Mouse (Mus musculus) liver, adult (tissue): ENCODE data around the gene Cradd.

Experiments
- GATA4 ChIP-seq: IDR thresholded peaks from 2 replicates; pipeline ENCODE4 v1.6.1; 2014; ENCODE audit warnings: mild to moderate bottlenecking, low read length; ENCODE audit not compliant: insufficient replicate concordance

Cradd gene

DNA sequence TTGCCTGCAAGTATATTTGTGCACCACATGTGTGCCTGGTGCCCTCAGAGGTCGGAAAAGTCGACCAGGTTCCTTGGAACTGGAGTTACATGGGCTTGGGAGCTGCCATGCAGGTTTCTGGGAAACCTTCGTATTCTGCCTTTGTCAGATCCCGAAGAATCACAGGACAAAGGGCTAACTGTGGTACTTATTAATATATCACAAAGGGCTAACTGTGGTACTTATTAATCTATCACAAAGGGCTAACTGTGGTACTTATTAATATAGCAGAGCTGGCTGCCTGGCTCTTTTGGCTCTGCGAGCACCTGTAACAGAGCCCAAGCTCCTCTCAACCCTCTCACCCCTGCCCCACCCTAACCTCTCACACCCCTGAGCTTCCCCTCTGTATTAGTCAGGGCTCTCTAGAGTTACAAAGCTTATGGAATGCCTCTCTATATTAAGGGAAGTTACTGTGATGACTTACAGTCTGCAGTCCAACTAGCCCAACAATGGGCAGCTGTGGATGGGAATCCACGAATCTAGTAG lies 42.4 kb downstream of the Cradd start:
- TF ChIP-seq GATA4, result no peak

DNA sequence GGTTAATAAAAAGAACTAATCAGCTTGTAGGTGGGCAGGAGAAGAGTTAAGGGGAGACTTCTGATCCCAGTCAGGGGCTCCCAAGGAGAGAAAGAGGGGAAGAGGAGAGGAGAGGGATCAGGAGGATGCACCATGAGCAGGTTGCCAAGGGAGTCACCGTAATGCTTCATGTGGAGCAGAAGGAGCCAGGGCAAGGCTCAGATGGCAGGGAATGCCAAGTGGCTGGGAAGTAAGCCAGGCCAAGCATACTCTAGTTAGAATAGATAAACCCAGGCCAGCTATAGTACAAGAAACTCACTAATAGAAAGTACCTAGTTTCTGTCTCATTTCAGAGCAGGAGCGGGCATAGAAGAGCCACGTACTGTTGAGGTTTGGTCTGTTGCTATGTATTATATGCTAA lies 43.6 kb downstream of the Cradd start:
- no peak for TF ChIP-seq GATA4

DNA sequence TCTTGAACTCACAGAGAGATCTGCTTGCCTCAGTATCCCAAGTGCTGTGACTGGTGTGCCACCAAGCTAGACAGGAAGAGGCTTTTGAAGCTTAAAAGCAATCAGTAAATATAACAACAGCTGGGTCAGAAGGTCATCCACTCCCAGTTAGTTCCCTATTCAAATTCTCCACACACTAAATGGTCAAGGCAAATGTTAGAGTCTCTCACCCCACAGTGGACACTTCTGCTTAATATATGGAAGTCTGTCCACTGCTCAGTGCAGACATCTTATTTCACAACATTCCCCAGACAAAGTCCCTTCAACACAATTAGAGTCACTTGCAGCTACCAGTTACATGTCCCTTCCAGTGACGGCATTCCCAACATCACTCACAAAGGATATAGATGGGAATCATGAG lies 44.5 kb downstream of the Cradd start:
- no peak for TF ChIP-seq GATA4

DNA sequence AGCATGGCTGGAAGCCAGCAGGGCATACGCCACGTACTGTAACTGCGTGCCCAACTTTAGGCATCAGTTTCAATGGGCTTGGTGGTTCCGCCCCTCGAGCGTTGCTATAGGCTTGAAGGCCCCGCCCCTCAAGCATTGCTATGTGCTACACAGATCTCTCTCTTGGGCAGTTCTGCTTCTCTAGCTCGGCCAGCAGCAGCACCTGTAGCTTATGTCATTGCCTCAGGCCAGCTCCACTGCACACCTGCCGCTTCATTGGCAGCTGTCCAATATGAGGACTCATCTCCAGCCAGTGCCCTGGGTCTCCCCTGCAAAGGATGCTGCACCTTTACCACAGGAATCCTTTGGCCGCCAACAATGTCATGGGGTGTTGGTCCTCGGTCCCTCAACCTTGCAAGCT lies 45.8 kb downstream of the Cradd start:
- no peak for TF ChIP-seq GATA4

DNA sequence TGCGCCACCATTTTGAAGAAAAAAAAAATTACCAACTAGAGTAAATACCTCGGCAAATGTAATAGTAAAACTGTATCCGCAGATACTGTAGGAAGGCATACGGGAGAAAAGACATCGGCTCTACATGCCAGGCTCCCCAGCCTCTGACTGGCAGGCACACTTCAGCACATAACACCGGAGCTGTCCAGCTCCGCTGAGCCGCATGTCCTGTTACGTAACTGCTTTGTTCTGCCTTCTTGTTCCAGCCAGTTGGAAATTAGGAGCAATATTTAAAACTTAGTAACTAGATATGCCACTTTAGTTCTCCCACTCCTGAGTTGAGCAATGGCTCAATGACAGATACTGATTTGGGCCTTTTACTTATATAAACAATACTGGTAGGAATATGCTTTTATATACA lies 48.4 kb downstream of the Cradd start:
- no peak for TF ChIP-seq GATA4

DNA sequence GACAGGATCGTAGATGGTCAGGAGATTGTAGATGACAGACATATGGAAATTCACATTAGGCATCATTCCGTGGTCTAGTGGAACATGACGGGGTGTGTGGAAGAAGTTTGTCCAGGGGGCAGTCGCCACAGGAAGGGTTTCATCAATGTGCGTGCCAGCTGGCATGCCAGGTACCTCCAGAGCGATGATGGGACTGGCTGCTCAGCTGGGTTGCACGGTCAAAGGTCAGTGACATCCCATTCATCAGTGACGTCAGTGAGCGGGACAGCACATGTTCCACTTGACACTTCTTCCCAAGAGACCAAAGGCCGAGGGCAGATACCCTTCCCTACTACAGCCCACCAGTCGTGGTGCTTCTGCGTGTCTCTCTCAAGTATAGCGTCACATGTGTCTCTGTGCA lies 50.7 kb downstream of the Cradd start:
- TF ChIP-seq GATA4, result no peak

DNA sequence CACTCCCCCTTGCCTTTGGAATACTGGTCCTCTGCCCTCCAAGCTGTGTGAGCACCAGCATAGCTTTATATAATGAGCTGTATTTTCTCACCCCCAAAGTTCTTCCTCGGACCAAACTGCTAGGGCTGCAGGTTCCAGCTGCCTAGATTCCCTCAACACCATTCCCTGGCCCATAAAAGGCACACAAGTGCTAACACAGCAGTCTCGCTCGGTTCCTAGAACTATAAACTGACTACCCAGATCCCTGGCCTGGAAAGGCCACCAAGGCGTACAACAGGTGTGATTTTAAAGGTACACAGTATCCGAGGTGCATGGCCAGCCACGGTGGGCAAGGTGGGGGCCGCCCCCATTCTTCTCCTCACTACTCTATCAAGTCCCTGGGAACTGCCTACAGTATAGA lies 54.8 kb downstream of the Cradd start:
- TF ChIP-seq GATA4, result no peak

DNA sequence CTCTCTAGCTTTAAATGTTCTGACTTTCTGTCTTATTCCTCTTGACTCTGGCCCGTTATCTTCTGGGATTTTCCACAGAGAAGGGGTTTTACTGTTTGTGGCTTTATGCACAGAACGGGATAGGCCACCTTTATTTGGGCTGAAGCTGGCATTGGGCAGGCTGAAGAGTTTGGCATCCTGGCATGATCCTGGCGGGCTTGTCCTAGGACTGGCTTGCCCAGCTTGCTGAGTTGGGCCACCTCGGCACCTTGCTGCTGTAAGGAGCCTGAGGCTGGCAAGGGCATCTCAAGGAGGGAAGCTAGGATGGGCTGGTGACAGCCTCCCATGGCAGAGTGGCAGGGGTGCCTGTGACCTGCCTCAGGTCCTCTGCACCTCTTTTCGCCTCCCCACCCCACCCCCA lies 55.6 kb downstream of the Cradd start:
- TF ChIP-seq GATA4, result no peak

DNA sequence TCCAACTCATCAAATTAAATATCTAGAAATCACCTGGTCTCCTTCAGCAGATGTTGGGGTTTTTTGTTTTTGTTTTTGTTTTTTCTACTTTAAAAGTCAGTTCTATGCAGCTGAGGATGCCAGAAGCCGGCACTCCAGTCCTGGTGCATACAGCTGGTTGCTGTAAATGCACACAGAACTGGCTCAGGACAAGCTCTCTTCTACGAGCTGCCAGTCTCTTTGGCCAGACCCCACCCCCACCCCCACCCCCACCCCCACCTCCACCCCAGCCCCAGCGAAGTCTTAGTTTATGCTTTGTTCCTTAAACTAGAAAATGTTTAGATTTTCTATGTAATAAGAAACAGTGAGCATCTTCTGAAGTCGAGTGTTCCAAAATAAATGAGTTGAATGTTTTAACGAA lies 57.0 kb downstream of the Cradd start:
- TF ChIP-seq GATA4, result no peak

DNA sequence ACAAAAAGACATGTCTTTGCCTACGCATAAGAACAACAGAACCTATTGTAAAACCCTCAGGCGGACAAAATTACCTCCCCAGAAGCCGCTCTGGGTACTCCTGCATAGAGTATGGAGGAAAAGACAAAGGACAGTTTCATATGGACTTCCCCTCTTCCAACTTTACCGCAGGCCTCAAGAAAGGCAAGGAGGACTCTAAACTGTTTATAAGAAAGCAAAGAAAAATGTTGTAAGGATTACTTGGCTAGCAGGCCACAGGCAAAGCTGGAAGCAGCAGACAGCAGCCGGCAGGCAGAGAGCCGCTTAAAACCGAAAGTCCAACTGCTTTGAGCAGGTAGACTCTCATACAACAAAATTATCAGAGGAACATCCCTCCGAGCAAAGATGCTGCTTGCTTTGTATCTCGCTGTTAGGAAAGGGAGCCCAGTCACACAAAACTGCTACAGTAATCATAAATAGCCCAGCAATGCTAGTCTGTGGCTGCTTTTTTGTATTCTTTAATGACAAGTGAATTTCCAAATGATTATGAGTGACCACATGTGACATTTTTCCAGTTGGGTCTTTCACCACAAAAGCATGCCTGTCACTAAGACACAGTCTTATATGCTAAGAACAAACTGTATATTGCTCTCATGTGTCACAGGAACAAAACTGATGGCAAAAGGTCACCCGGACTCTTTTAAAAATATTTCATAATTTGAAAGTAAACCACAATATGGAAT lies 57.7 kb downstream of the Cradd start:
- TF ChIP-seq GATA4, result no peak

DNA sequence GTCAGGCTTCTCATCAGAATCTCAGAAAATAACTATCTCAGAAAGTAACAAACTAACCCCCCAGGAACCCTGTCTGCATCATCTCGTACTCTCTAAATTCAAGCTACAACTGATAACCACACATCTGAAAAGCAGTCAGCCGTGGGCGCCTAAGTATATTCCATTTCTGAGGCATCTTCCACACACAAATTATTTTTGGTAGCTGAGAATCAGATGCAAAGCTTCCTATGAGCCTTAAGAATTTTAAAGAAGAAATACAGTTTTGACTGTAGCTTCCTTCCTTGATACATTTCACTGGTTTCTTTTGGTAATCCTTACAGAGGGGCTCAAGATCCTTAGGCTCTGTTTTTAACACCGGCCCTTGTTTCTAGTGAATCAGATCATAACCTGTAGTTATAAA lies 58.4 kb downstream of the Cradd start:
- TF ChIP-seq GATA4, result no peak

DNA sequence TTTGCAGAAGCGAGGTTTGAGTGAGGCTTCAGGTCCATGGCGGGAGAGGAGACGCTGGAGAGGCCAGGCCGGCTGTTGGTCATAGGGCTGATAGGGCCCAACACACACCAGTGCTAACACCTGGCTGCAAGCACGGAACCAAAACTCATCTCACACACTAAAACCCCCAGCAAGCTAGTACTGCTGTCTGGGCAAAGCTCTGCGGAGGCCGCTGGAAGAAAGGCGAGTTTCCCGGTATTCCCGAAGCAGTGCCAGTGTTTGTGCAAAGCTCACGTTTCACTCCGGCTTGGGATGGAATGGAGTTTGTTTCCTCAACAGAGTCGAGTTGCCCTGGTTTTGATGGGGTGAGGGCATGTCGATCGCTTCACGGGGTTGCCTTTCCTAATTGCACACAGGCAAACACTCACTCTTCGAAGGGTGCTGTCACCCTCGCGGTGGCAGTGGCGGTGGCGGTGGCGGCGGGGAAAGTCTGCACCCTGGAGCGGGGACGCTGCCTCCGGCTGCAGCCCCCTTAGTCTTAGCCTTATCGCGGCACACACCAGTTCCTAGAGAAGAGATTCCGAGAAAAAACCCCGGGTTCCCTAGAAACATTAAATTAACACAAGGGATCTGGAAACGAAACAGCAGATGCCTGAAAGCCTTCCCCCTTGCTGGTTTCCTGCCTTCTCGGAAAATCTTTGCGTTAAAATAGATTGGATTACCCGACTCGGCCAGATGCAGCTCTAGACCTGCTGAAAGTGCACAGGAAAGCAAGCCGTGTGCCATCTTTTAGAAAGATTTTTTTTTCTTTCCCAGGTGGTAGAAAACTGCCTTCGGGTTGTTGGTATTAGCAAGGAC lies 59.2 kb downstream of the Cradd start:
- no peak for TF ChIP-seq GATA4

DNA sequence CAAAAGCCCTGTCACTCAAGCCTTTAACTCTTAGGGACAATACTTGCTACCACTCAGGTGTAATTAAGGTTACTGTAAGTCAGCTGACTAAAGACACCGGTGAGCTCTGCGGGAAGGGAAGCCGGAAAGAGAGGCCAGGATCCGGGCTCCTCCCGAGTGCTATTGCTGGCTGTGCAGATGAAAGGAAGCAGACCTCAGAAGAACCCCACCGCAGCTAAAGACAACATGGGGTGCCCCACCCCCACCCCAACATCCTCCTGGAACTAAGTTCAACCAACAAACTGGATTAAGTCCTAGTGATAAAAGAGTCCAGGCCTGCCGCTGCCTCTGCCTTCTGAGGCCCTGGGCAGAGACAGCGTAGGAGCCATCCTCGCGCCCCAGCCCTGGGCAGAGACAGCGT lies 61.5 kb downstream of the Cradd start:
- no peak for TF ChIP-seq GATA4

DNA sequence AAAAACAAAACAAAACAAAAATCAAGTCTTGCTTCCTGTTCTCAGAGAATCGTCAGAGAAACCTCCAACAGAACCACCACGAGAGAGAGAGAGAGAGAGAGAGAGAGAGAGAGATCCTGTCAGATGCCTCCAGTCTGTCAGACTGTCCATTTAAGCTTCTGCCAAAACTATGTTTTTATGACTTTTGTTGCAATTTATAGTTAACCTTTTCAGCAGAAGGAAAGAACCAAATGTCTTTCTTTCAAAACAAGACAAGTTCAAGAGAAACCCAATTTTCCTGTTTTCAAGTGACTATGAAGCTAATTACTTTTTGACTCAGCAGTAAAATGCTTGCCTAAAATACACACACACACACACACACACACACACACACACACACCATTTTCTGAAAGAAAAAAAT lies 62.7 kb downstream of the Cradd start:
- no peak for TF ChIP-seq GATA4

DNA sequence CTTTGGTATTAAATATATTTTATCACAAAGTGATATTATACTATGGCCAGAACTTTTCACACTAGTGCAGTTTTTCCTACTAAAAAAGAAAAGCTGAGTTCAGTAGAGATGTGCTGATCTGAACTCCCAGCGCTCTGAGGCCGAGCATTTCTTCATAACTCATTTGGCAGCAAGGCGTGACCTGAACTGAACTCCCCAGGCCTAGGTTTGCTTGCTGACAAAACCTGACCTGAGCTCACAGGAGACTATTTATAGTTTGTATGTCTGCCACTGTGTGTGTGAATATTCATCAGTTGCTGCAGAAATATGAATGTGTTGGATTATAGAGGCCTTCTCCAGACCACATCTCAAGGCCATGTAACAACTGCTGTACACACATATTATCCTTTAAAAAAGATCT lies 63.5 kb downstream of the Cradd start:
- TF ChIP-seq GATA4, result no peak

DNA sequence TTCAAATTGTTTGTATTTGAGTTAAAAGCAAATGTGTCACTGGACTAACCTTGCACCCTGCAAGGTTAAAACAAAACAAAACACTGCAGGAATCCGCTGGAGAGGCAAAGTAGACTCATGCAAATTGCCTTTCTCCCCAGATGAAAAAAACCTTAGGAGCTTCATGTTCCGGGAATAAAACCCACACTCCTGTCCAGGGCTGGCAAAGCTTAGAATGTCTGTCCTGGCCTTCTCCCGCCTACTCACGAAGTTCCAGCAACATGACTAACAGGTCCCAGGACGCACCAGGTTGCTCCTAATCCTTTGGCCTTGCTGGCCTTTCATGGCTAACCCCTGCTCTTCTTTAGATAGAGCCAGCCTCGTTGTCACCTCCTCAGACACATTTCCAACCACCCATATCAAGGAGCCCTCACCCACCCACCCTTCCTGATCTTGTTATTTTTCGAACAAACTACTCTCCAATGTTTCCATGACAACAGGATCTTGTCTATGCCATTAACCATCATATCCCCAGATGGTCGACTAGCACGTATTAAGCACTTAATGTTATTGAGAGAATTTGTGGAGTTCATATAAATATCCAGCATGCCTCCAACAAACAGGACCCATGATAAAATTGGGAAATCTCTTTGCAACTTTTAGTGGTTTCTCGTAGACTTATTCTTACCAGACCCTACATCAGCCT lies 65.3 kb downstream of the Cradd start:
- no peak for TF ChIP-seq GATA4
